Mouse (Mus musculus): ENCODE data around the gene Frmd7.

Gene Frmd7

GRCm38 (mm10) chrX:50942610-50943009, at the start of gene Frmd7:
Frmd7 (minus strand) TSS chrX:50942710.
- DNase-seq = peak in 1 of 2 experiments; percentile 2

- no peak for DNase-seq
Measured at GRCm38 (mm10) chrX:50991324-50991723, 48.8 kb upstream of the Frmd7 start.

GRCm38 (mm10) chrX:50989940-50990339, 47.4 kb upstream of the Frmd7 start:
- DNase-seq = no peak

- no peak for DNase-seq
Measured at GRCm38 (mm10) chrX:50988581-50988980, 46.1 kb upstream of the Frmd7 start.

GRCm38 (mm10) chrX:50978428-50978827, 35.9 kb upstream of the Frmd7 start:
- DNase-seq = no peak

GRCm38 (mm10) chrX:50972145-50972544, 29.6 kb upstream of the Frmd7 start:
- no peak for DNase-seq

GRCm38 (mm10) chrX:50969907-50970306, 27.4 kb upstream of the Frmd7 start:
- DNase-seq = no peak

- peak in 1 of 2 experiments; percentile 3 for DNase-seq
Measured at GRCm38 (mm10) chrX:50968157-50968932, 25.8 kb upstream of the Frmd7 start.

- no peak for DNase-seq
Measured at GRCm38 (mm10) chrX:50965157-50965556, 22.6 kb upstream of the Frmd7 start.

GRCm38 (mm10) chrX:50962955-50963354, 20.4 kb upstream of the Frmd7 start:
- no peak for DNase-seq

GRCm38 (mm10) chrX:50948633-50949032, 6.1 kb upstream of the Frmd7 start:
- peak; percentile 39 to 68 for DNase-seq

GRCm38 (mm10) chrX:50948116-50948515, 5.6 kb upstream of the Frmd7 start:
- no peak for DNase-seq

GRCm38 (mm10) chrX:50937117-50937516, 5.4 kb downstream of the Frmd7 start:
- no peak for DNase-seq

- DNase-seq = no peak
Measured at GRCm38 (mm10) chrX:50930309-50930708, 12.2 kb downstream of the Frmd7 start.

- DNase-seq = no peak
Measured at GRCm38 (mm10) chrX:50926893-50927545, 15.5 kb downstream of the Frmd7 start.

GRCm38 (mm10) chrX:50924629-50925364, 17.7 kb downstream of the Frmd7 start:
- DNase-seq = peak; percentile 48 to 58

GRCm38 (mm10) chrX:50918754-50919153, 23.8 kb downstream of the Frmd7 start:
- DNase-seq = no peak

- no peak for DNase-seq
Measured at GRCm38 (mm10) chrX:50917389-50917788, 25.1 kb downstream of the Frmd7 start.

- peak; percentile 50 to 65 for DNase-seq
Measured at GRCm38 (mm10) chrX:50909915-50910314, 32.6 kb downstream of the Frmd7 start.

GRCm38 (mm10) chrX:50903497-50903896, 39.0 kb downstream of the Frmd7 start:
- no peak for DNase-seq

GRCm38 (mm10) chrX:50887999-50888398, 54.5 kb downstream of the Frmd7 start:
- no peak for DNase-seq

GRCm38 (mm10) chrX:50874246-50875002, 68.1 kb downstream of the Frmd7 start:
- no peak for DNase-seq

GRCm38 (mm10) chrX:50864734-50865133, 77.8 kb downstream of the Frmd7 start:
- no peak for DNase-seq

Measured in cerebellum, postnatal 10 days (tissue).